Mouse (Mus musculus) left cerebral cortex, postnatal 10 days (tissue): ENCODE measurements around the gene Smurf1. TPM values are rescaled to one million over a fixed set of nuclear protein-coding genes. Genes with fewer than 3 reads are reported as not detected.

Source experiments
- DNase-seq, 2 experiments: peaks; one replicate each; pipeline ENCODE4 v3.0.0; 2021 to 2022; ENCODE audit warnings: low spot score in 2 of 2, mixed read lengths in 1 of 2; ENCODE audit errors: extremely low spot score in 1 of 2
- intact Hi-C: fragments of 180-260 bp; cut with DNase I; formaldehyde crosslinking; loops from one replicate; pipeline ENCODE4 v1.15.1; 2025
- microRNA-seq: library from miRNA; unstranded; fragments of <30 nt; microRNA quantifications from one replicate; pipeline ENCODE4 v1.2.0, GENCODE M21; 2022
- total RNA-seq, 2 experiments: library from RNA; stranded (reverse); gene quantifications; 2 replicates each; pipeline ENCODE4 v1.2.3; 2021

The Smurf1 gene
- total RNA-seq, 2 experiments from 2014 or later: 39.4 to 40.2 TPM

- intact Hi-C loops: no loop called here
- DNase-seq: peak in 1 of 2 experiments; percentile 29
Measured at GRCm38 (mm10) chr5:144836100-144836499, 129.5 kb downstream of the Smurf1 start.

- intact Hi-C loops: no loop called here
- no peak for DNase-seq
Measured at GRCm38 (mm10) chr5:144831840-144832469, 133.7 kb downstream of the Smurf1 start.

- intact Hi-C loops: no loop called here
- DNase-seq: no peak
Measured at GRCm38 (mm10) chr5:144829631-144830030, 136.0 kb downstream of the Smurf1 start.

- intact Hi-C loops: no loop called here
- no peak for DNase-seq
Measured at GRCm38 (mm10) chr5:144828365-144829102, 137.1 kb downstream of the Smurf1 start.

Small RNA genes lying within 50 kb of the gene (microRNA-seq; reads per million reads assigned to microRNA genes)
- gene Mir7039: 3.7 reads per million, percentile 9 among the genes with 10 or more reads in this experiment

Other genes with a start within 250 kb of the Smurf1 start
- 100 to 1,000 TPM; 205 to 222 TPM for gene Tmem130, start 204.0 kb downstream of the Smurf1 start, total RNA-seq
- gene Trrap, start 198.1 kb downstream of the Smurf1 start, total RNA-seq: 100 to 1,000 TPM; 142 to 154 TPM
- not detected for gene Gm4871, start 66.9 kb upstream of the Smurf1 start, total RNA-seq
- gene 1700018F24Rik, start 77.1 kb upstream of the Smurf1 start, total RNA-seq: not detected
- 100 to 1,000 TPM; 178 to 190 TPM for gene Arpc1a, start 118.0 kb upstream of the Smurf1 start, total RNA-seq
- gene Kpna7, start 118.2 kb upstream of the Smurf1 start, total RNA-seq: not detected
- 10 to 100 TPM; 28.3 to 30.3 TPM for gene Arpc1b, start 148.4 kb upstream of the Smurf1 start, total RNA-seq
- gene Pdap1, start 174.4 kb upstream of the Smurf1 start, total RNA-seq: 100 to 1,000 TPM; 106 to 111 TPM
- gene Bud31, start 174.5 kb upstream of the Smurf1 start, total RNA-seq: 10 to 100 TPM; 85.7 to 86.1 TPM
- 10 to 100 TPM; 14.2 to 16.1 TPM for gene Ptcd1, start 201.3 kb upstream of the Smurf1 start, total RNA-seq
- gene Cpsf4, start 201.4 kb upstream of the Smurf1 start, total RNA-seq: 10 to 100 TPM; 29.1 to 29.2 TPM
- gene Atp5j2, start 226.2 kb upstream of the Smurf1 start, total RNA-seq: 100 to 1,000 TPM; 267 to 289 TPM
- 10 to 100 TPM in 1 of 2 experiments, 1 to 10 TPM in 1; 10.0 to 10.3 TPM for gene Zkscan14, start 236.0 kb upstream of the Smurf1 start, total RNA-seq
- 10 to 100 TPM; 15.0 to 15.2 TPM for gene Zkscan5, start 238.7 kb upstream of the Smurf1 start, total RNA-seq